Mouse (Mus musculus) MEL (cell line): ENCODE measurements around the gene Chpf.

Source experiments
- CTCF ChIP-seq, 3 experiments: IDR thresholded peaks in 2 of 3; conservative IDR thresholded peaks in 1 of 3; 2 replicates each; pipeline ENCODE4 v1.5.1; 2011 to 2012; ENCODE audit warnings: low read length in 3 of 3, low read depth in 2 of 3, mild to moderate bottlenecking in 2 of 3, improper control_type of control experiment in 1 of 3, inconsistent platforms in 1 of 3, mixed read lengths in 1 of 3, moderate library complexity in 1 of 3; ENCODE audit not compliant: control insufficient read depth in 1 of 3, insufficient read depth in 1 of 3, poor library complexity in 1 of 3, severe bottlenecking in 1 of 3
- ZMIZ1 ChIP-seq: IDR thresholded peaks from 2 replicates; pipeline ENCODE4 v1.6.1; 2012; ENCODE audit warnings: low read depth, mild to moderate bottlenecking, inconsistent platforms, low read length, improper control_type of control experiment, moderate library complexity

DNA sequence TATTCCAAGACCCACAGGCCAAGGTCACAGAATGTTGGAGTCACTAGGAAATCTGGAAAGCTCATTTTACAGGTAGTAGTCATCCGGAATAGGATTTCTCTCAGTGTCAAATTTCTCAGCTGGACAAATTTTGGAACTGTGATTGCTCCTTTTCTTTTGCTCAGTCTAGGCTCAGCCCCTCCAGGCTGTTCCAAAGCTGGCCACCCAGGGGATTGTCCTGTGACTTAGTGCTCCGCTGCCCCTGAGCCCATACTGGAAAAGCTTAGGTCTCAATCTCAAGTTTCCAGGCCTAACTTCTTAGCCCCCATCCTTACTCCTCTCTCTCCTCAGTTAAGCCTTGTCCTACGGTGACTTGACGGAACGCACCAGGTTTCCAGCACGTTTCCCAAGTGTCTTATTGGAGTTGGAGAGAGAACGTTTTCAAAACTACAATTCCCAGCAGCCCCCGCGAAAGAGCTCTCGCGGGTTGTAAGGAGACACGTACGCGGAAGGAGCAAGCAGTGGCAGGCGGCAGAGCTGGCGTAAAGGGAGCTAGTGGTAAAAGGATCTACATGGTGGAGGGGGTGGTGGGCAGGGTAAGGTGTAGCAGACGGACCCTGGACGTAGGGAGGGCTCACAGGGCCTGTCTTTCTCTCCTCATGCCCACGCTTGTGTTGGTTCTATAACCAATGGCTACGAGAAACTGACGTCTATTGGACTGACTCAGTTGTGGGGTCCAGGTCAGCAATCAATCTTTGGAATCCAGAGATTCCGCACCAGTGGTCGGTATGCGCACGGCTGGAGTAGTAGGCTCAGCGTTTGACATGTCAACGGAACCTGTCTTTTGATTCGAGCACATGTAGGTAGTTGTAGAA is 43.4 kb downstream of the Chpf start, which contains the start of gene Gmppa:
- no peak for TF ChIP-seq CTCF (IDR thresholded peaks at IDR 0.05 in 2 of 3, conservative IDR thresholded peaks at IDR 0.05 in 1 of 3; ENCODE audit: control insufficient read depth in 1 of 3, insufficient read depth in 1 of 3, low read depth in 2 of 3, low read length in 3 of 3, poor library complexity in 1 of 3, severe bottlenecking in 1 of 3)
- peak; percentile 58; the same call in 1 of the 2 replicates for TF ChIP-seq ZMIZ1
